Mouse (Mus musculus): ENCODE results near the gene Plekhg1. TPM values are rescaled to one million over a fixed set of nuclear protein-coding genes. Genes with fewer than 3 reads are reported as not detected.

Gene Plekhg1
- polyA plus RNA-seq, 1 experiment from 2014 or later = 4.8 TPM

DNA sequence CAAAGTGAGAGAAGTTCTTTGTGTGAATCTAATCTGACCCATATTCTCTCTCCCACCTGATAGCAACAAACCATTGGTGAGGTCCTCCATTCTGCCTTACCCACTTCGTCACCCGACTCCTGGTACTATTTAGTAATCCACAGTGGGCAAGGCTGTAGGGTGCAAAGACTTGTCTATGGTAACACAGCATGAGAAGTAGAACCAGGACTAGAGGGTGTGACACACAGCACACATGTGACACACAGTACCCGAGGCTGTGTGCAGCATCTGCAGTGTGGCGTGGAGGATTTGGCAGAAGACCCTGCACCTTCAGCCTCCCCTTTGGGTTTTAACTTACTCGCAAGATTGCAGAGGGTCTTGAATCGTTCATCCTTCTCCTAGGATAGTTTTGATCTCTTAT is 85.9 kb downstream of the Plekhg1 start:
- Histone ChIP-seq H3K4me1 (replicated peaks; ENCODE audit: control insufficient read depth, insufficient read depth) (no peaks in the 10 kb centered on the region), H3K4me3 (ENCODE audit: low read depth, low read length) (no peak overlapping the region), H3K27me3 (ENCODE audit: control insufficient read depth, insufficient read depth, low read length) (no peaks in the 10 kb centered on the region), H3K27ac (replicated peaks) (no peak overlapping the region), H3K9me3 (ENCODE audit: control insufficient read depth, low read length) (no peaks in the 10 kb centered on the region), H3K4me2 (replicated peaks; ENCODE audit: low read depth) (no peak overlapping the region), H3K36me3 (ENCODE audit: control insufficient read depth, insufficient read depth, low read length) (no peaks in the 10 kb centered on the region), H3K9ac (ENCODE audit: low read length) (no peak overlapping the region)
- ATAC-seq (ENCODE audit: low FRiP score, low TSS enrichment) (no peak), DNase-seq (ENCODE audit: low spot score) (no peak)
- WGBS = 85% methylated on average over 6 of the region's 6 CpGs
- TF ChIP-seq CTCF (IDR thresholded peaks at IDR 0.05; ENCODE audit: low read depth) (no peak), EP300 (optimal IDR thresholded peaks at IDR 0.05) (no peak)

DNA sequence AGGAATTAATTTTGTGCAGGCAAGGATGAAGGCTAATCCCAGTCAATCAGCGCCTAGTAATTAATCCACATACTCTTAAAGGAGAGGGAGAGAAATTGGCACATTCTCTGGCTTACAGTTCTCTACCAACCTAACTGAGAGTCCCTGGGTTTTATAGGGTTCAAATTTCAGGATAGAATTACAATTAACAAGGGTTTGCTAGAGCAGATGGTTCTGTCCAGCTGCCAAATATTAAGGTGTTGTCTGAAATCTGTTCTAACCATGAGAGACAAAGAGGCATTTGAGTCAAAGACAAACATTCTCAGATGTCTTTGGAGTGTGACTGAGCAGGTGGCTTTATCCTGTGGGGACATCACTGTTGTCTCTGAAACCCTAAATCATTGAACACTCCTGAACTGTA is 87.2 kb downstream of the Plekhg1 start:
- Histone ChIP-seq H3K9ac (ENCODE audit: low read length) (no peak overlapping the region), H3K4me1 (replicated peaks; ENCODE audit: control insufficient read depth, insufficient read depth) (peaks cover 5% of the 10 kb centered on the region), H3K4me3 (ENCODE audit: low read depth, low read length) (no peak overlapping the region), H3K9me3 (ENCODE audit: control insufficient read depth, low read length) (no peaks in the 10 kb centered on the region), H3K36me3 (ENCODE audit: control insufficient read depth, insufficient read depth, low read length) (no peaks in the 10 kb centered on the region), H3K4me2 (replicated peaks; ENCODE audit: low read depth) (no peak overlapping the region), H3K27me3 (ENCODE audit: control insufficient read depth, insufficient read depth, low read length) (no peaks in the 10 kb centered on the region), H3K27ac (replicated peaks) (no peak overlapping the region)
- 83% methylated on average over 1 of the region's 1 CpGs for WGBS
- no peak for DNase-seq (ENCODE audit: low spot score)
- no peak for ATAC-seq (ENCODE audit: low FRiP score, low TSS enrichment)
- TF ChIP-seq CTCF (IDR thresholded peaks at IDR 0.05; ENCODE audit: low read depth) = no peak
- TF ChIP-seq EP300 (optimal IDR thresholded peaks at IDR 0.05) = no peak

DNA sequence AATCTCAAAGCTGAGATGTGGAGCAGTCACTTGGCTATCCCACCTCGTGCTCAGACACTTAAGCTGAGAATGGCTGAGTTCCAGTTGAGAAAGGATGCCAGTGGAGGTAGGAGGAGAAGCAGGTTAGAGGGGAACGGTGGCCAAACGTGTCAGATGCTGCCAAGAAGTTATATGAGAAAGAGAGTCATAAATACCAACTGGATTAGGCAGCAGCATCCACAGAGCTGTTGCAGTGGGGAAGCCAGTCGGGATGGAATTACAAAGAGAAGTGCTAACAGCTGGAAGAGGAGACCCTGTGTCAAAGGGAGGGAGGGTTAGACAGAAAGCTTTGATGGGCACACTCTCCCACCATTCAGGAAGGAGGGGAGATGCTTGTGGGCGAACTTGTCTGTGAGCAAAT is 89.3 kb downstream of the Plekhg1 start:
- Histone ChIP-seq H3K4me3 (ENCODE audit: low read depth, low read length) (no peak overlapping the region), H3K9ac (ENCODE audit: low read length) (no peak overlapping the region), H3K4me2 (replicated peaks; ENCODE audit: low read depth) (no peak overlapping the region), H3K27ac (replicated peaks) (no peak overlapping the region), H3K36me3 (ENCODE audit: control insufficient read depth, insufficient read depth, low read length) (no peaks in the 10 kb centered on the region), H3K27me3 (ENCODE audit: control insufficient read depth, insufficient read depth, low read length) (no peaks in the 10 kb centered on the region), H3K4me1 (replicated peaks; ENCODE audit: control insufficient read depth, insufficient read depth) (peaks cover 5% of the 10 kb centered on the region), H3K9me3 (ENCODE audit: control insufficient read depth, low read length) (no peaks in the 10 kb centered on the region)
- 32% methylated on average over 5 of the region's 5 CpGs for WGBS
- no peak for DNase-seq (ENCODE audit: low spot score)
- no peak for ATAC-seq (ENCODE audit: low FRiP score, low TSS enrichment)
- TF ChIP-seq EP300 (optimal IDR thresholded peaks at IDR 0.05) (no peak), CTCF (IDR thresholded peaks at IDR 0.05; ENCODE audit: low read depth) (no peak)

DNA sequence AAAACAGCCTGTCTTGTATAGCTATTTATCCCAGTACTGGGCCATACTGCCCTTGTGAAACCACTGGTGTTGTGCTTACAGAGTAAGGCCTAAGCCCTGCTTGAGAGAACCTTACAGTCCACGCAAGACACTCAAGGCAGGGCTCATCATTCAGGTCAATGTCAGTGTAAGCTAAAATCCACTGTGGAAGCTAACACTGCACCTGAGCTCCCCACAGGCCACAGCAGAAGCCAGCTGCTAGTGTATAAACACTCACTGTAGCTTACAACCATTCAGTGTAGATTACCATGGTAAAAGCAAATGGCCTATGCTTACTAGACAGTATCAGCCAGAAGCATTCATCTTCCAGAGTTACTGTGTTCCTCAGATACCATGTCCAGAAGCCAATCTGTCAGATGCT is 90.5 kb downstream of the Plekhg1 start:
- Histone ChIP-seq H3K9ac (ENCODE audit: low read length) (no peak overlapping the region), H3K27ac (replicated peaks) (no peak overlapping the region), H3K27me3 (ENCODE audit: control insufficient read depth, insufficient read depth, low read length) (no peaks in the 10 kb centered on the region), H3K4me2 (replicated peaks; ENCODE audit: low read depth) (no peak overlapping the region), H3K4me1 (replicated peaks; ENCODE audit: control insufficient read depth, insufficient read depth) (peaks cover 5% of the 10 kb centered on the region), H3K4me3 (ENCODE audit: low read depth, low read length) (no peak overlapping the region), H3K36me3 (ENCODE audit: control insufficient read depth, insufficient read depth, low read length) (no peaks in the 10 kb centered on the region), H3K9me3 (ENCODE audit: control insufficient read depth, low read length) (no peaks in the 10 kb centered on the region)
- ATAC-seq (ENCODE audit: low FRiP score, low TSS enrichment) (no peak), DNase-seq (ENCODE audit: low spot score) (no peak)
- no peak for TF ChIP-seq EP300 (optimal IDR thresholded peaks at IDR 0.05)
- TF ChIP-seq CTCF (IDR thresholded peaks at IDR 0.05; ENCODE audit: low read depth) = no peak
- 87% methylated on average over 1 of the region's 1 CpGs for WGBS

DNA sequence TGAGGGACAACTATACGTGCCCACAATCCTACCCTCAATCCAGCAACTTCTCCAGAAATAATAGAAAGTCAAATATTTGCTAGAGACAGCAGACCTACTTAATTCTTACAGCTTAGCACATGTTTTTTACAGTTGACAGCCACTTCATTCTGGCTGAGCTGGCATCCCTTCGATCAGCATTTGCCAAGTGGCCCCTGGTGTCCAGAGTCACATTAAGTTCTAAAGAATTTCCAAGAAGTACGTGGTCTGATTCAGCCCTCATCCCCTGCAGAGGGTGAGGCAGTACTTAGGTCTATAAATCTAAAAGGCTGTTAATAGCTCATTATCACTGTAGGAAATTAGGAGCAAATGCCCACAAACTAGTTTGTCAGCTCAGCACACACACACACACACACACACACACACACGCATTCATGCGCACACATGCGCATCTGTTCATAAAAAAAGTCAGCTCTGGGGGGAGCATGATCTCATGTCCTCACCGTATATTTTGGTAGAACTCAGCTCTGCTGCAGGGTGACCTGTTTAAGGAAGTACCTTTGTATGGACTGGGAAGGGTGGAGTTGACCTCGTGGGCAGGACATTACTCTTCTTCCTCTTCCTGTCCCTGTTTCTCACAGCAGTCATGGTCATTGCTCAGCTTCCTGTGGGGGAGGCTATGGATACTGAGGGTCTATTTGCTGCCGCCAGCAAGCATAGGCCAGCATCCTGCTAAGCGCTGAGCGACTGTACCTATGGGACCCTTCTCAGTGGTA is 91.6 kb downstream of the Plekhg1 start:
- H3K9me3 ChIP-seq (ENCODE audit: control insufficient read depth, low read length) = no peaks in the 10 kb centered on the region
- TF ChIP-seq CTCF (IDR thresholded peaks at IDR 0.05; ENCODE audit: low read depth) = no peak
- no peak for TF ChIP-seq EP300 (optimal IDR thresholded peaks at IDR 0.05)
- no peak overlapping the region for H3K4me2 ChIP-seq (replicated peaks; ENCODE audit: low read depth)
- DNase-seq (ENCODE audit: low spot score) (no peak), ATAC-seq (ENCODE audit: low FRiP score, low TSS enrichment) (peak; percentile 77)
- H3K4me3 ChIP-seq (ENCODE audit: low read depth, low read length) = no peak overlapping the region
- 0 out of 2 replicates have a peak overlapping the region, but pooled peaks have one; percentile 40 for H3K27ac ChIP-seq (replicated peaks)
- 69% methylated on average over 11 of the region's 11 CpGs for WGBS
- peaks cover 5% of the 10 kb centered on the region for H3K4me1 ChIP-seq (replicated peaks; ENCODE audit: control insufficient read depth, insufficient read depth)
- H3K36me3 ChIP-seq (ENCODE audit: control insufficient read depth, insufficient read depth, low read length) = no peaks in the 10 kb centered on the region
- H3K27me3 ChIP-seq (ENCODE audit: control insufficient read depth, insufficient read depth, low read length) = no peaks in the 10 kb centered on the region
- no peak overlapping the region for H3K9ac ChIP-seq (ENCODE audit: low read length)

DNA sequence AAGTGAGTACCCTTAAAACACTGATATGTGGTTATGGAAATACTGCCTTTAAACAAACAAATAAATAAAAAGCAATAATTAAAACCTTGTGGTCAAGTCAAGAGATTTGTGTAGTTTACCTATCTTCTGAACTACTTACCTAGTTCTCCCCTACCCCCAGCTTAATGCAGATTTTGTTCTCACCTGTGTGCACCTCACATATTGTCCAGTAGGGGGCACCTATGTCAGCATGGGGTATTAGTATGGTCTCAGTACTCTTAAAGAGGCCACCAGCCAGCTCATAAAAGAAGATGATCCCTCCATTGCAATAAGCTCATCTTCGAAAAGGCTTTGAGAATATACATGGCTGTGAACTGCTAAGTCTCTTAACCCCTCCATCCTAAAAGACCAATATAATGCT is 93.9 kb downstream of the Plekhg1 start:
- TF ChIP-seq EP300 (optimal IDR thresholded peaks at IDR 0.05) (no peak), CTCF (IDR thresholded peaks at IDR 0.05; ENCODE audit: low read depth) (peak; percentile 49)
- Histone ChIP-seq H3K4me1 (replicated peaks; ENCODE audit: control insufficient read depth, insufficient read depth) (peaks cover 5% of the 10 kb centered on the region), H3K4me3 (ENCODE audit: low read depth, low read length) (no peak overlapping the region), H3K4me2 (replicated peaks; ENCODE audit: low read depth) (no peak overlapping the region), H3K9me3 (ENCODE audit: control insufficient read depth, low read length) (no peaks in the 10 kb centered on the region), H3K36me3 (ENCODE audit: control insufficient read depth, insufficient read depth, low read length) (no peaks in the 10 kb centered on the region), H3K9ac (ENCODE audit: low read length) (no peak overlapping the region), H3K27me3 (ENCODE audit: control insufficient read depth, insufficient read depth, low read length) (no peaks in the 10 kb centered on the region), H3K27ac (replicated peaks) (no peak overlapping the region)
- 97% methylated on average over 1 of the region's 1 CpGs for WGBS
- DNase-seq (ENCODE audit: low spot score) (no peak), ATAC-seq (ENCODE audit: low FRiP score, low TSS enrichment) (no peak)
